Mouse (Mus musculus) spleen, adult 10 weeks (tissue): Measurements from ENCODE around the gene Gipr. TPM values are rescaled to one million over a fixed set of nuclear protein-coding genes. Genes with fewer than 3 reads are reported as not detected.

Experiments
- polyA plus RNA-seq: library from polyadenylated mRNA; stranded (reverse); fragments of 350-450 nt; fragmentation: Illumina TruSeq; extraction: RNeasy Lipid Tissue Mini Kit (QIAGEN cat#74804); gene quantifications from one replicate; pipeline ENCODE4 v1.2.3, GENCODE M21; 2015; ENCODE audit warnings: low replicate concordance; ENCODE audit not compliant: insufficient read depth

Gipr gene
- not detected for polyA plus RNA-seq

DNA sequence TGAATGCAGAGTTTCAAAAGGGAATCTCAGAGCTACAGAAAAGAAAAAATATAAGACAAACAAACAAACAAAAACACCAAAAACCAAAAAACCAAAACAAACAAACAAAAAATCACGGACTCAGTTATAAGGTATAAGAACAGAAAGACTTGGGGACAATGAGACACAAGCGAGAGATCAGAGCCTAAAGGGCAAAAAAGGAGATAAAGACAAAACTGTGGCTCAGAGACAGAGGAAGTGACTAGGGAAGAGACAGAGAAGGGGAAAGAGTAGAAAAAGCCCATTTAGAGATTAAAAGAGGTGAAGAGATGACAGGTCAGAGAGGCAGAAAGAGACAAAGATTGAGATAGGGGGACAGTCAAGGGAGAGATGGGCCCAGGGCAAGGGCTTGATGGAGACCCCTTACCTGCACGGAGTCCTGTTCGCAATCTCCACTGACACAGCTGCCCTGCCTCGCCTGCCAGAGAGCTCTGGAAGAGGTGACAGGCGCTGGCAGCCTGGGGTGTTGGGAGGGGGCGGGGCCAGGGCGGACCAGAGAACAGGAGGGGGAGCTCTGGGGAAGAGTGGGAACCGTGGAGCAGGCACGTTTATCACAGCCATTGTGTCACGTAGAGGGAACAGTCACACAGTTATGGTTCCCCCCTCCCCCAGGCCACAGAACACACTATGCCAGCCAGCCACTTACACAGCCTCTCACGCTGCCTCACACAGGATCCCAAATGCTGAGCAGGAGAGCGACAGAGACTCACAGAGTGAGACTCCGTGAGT is at the start of gene Gipr:
Gipr (minus strand) TSS at position 472 of the 768 bp plus-strand sequence.

DNA sequence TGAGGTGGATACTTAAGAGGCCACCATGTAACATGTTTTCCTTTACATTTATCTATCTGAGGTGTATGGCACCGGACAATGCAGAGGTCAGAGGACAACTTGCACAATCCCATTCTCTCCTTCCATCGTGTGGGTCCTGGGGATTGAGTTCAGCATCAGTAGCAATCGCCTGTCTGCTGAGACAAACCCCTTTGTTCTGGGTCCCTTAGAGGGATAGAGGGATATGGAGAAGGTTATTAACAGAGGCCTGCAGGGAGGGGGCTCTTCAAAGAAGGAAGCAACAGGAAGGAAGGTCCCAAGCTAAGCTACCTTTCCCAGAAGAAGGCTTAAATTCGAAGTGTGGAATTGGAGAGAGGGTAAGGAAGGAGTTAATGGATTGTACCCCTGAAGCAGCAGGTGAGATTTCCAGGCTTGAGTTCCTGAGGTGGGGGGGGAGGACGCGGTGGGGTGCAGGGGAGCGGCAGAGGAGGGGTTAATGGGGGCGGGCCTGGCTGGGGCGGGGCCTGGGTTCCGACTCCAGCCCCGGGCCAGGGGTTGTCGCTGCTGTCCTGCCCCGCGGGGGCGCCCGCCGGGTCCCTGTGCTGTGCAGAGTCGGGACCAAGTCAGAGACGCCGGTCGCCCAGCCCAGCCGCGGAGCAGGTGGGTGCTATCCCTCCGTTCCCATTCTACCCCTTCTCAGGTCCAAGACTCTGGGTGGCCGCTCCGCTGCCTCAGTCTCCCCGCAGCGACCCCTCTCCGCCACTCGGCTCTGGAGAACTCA is 46.2 kb upstream of the Gipr start, which contains the start of gene Gpr4:
Gpr4 (plus strand) TSS at position 543 of the 760 bp plus-strand sequence.

DNA sequence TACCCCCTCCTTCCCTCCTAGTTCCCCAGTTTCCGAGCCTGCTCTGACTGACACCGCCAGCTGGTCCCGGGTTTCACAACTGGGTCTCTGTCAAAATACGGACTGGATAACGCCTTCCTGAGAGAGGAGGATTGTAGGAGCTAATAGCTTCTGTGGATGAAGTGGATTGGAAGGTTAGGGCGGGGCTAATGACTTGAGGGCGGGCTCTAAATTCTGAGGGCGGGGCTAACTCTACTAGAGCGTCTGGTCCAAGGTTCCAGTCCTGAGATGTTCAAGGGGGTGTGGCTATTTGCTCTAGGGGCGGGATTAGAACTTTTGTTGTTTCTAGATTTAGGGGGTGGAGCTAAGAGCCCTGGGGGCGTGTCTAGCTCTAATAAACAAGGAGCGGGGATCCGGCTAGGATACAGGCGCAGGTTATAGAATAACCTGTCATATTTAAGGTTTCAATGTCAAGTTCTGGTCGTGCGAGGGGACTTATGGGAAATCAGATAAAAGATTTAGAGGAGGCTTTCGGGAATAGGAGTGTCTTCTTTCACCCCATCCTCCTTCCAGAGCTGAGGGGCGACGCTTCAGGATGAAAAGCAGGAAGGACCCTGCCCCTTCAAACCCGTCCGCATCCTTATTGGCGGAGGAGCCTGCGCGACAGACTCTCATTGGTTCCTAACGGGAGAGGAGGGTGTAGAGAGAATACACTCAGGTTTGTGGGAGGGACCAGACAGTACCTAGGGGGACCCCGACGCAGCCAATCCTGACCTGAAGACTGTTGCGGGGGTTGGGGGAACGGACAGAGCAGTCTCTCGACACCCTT is 10.0 kb upstream of the Gipr start, which contains the start of gene Eml2:
Eml2 (plus strand) TSS at position 714 of the 808 bp plus-strand sequence.

DNA sequence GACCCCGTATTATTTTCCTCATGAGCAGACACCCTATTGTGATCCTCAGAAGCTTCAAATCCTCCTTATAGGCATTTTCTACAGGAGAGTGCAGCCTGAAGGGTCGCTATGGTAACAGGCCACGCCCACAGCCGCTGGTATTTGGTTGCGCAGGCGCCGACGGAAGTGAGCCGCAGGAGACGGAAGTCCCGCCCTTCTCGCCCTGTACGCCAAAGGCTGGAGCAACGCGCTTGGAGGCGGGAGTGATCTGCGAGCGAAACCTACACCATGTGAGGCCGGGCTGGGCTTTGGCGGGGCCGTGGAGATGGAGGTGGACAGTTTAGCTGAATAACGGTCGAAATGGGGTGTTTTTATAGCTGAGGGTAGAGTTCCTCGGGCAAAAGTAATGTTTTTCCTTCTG is 16.3 kb downstream of the Gipr start, which contains the start of gene Snrpd2:
Snrpd2 (plus strand) TSS at position 97 of the 400 bp plus-strand sequence.

DNA sequence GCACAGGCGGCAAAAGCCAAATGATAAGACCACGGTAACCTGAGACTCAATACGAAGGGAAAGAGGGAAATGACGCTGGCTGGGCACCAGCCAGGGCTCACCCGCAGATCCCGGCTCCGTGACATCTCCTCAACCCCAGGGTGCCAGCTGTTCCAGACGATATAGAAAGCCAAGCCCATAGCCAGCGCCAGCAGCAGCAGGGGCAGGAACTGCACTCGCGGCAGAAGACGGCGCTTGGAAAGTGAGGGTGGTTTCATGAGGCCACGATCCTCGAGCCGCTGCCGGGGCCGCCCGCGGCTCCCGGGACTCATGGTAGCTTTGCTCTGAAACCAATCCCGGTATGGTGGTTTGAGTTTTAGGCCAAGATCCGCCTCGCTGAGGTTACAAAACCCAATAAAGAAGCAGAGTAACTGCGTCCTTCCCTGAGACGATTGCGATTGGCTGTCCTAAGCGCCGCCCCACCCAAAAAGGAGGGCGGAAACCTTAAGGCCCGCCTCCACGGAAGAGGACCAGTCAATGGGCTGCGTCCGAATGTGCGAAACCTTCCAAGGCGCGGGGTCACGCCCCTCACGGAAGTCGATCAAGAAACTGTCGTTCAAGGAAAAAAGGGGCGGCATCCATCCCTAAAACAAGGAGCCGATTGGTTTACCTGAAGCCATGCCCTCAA is 16.9 kb downstream of the Gipr start, which contains the start of gene Qpctl:
Qpctl (minus strand) TSS at position 417 of the 667 bp plus-strand sequence.

DNA sequence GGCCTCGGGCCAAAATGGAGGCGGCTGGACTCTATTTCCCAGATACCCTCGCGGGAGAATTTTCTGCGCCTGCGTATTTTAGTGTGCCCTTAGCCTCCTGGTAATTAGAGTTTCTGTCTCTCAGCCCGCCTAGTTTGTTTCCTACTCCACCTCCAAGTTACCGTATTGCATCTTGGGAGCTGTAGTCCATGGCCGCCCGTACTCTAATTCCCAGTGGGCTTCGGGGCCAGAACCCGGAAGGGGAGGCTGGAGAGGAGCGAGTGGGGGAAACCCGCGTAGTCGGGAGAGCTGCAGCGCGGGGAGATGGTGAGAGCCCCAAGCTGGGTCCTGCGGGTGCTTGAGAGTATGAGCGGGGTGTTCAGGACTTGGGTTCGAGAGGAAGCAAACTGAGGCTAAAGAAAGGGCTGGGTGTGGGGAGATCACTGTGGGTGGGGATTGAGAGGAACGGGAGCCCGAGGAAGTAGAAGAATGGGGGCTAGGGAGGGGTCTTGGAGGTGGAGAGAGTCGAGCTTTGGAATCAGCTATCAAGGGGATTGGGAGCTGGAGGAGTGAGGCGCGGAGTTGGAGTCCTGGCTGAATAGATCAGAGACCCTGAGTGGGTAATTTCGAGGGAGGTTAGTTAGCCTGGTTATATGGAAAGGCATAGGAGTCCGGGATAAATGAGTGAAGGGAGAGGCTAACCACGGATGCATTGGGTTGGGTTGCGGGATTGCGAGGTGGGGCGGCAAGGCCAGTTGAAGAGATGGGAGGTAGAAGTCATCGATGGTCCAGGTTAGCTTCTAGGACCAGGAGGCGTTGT is 46.1 kb downstream of the Gipr start, which contains the start of gene Fbxo46:
Fbxo46 (plus strand) TSS at position 229 of the 799 bp plus-strand sequence.

DNA sequence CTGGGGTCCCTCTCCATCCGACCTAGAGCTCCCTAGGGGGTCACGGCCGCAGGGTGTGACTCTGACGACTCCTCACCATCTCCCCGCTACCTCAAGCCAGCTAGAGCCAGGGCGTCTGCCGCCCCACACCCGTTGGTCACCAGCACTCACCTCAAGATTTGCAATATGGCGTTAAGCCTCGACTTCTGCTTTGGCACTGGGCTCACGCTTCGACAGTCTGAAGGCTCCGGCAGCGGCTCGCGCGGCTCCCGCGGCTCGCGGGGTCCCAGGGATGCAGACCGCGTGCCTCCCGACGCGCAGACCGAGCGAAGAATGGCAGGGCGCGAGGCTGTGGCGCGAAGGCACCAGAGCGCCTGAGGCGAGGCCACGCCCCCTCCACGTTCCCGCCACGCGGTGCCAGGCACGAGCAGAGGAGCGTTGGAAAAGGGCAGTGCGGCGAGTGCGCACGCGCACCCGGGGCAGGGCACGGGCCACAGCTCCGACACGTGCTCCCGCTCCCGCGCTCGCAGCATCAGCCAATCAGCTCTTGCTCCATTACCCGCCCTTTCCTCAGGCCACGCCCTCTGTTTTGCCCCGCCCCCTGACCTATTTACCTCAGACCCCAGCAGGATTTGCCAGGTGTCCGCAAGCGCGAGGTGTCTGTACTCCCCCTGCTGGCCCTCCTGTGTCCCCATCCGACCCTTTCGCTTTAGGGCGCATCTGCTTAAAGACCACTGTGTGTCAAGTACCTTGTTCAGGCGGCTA is 47.7 kb downstream of the Gipr start, which contains the start of gene Gm4969:
Gm4969 (minus strand) TSS at position 341 of the 744 bp plus-strand sequence.

Other genes with a start within 250 kb of the Gipr start
- gene Nova2, start 240.2 kb downstream of the Gipr start, polyA plus RNA-seq = 0.76 TPM
- not detected for gene Nanos2, start 178.7 kb downstream of the Gipr start, polyA plus RNA-seq
- gene Mypop, start 174.9 kb downstream of the Gipr start, polyA plus RNA-seq = 0.73 TPM
- 6.8 TPM for gene Irf2bp1, start 162.1 kb downstream of the Gipr start, polyA plus RNA-seq
- gene Foxa3, start 142.6 kb downstream of the Gipr start, polyA plus RNA-seq = not detected
- 43.3 TPM for gene Sympk, start 141.8 kb downstream of the Gipr start, polyA plus RNA-seq
- gene Rsph6a, start 111.4 kb downstream of the Gipr start, polyA plus RNA-seq = not detected
- 5.3 TPM for gene Dmwd, start 89.9 kb downstream of the Gipr start, polyA plus RNA-seq
- gene Dmpk, start 82.3 kb downstream of the Gipr start, polyA plus RNA-seq = 37.1 TPM
- 2.0 TPM for gene Six5, start 71.5 kb downstream of the Gipr start, polyA plus RNA-seq
- 0.11 TPM for gene Gm4969, start 47.8 kb downstream of the Gipr start, polyA plus RNA-seq
- gene Fbxo46, start 46.3 kb downstream of the Gipr start, polyA plus RNA-seq = 2.9 TPM
- 9.4 TPM for gene Qpctl, start 16.8 kb downstream of the Gipr start, polyA plus RNA-seq
- gene Snrpd2, start 16.4 kb downstream of the Gipr start, polyA plus RNA-seq = 28.2 TPM
- gene Eml2, start 10.3 kb upstream of the Gipr start, polyA plus RNA-seq = 6.2 TPM
- 4.4 TPM for gene Gpr4, start 46.4 kb upstream of the Gipr start, polyA plus RNA-seq
- gene Opa3, start 62.2 kb upstream of the Gipr start, polyA plus RNA-seq = 17.4 TPM
- 295 TPM for gene Vasp, start 105.7 kb upstream of the Gipr start, polyA plus RNA-seq
- 1.3 TPM for gene Ppm1n, start 113.9 kb upstream of the Gipr start, polyA plus RNA-seq
- gene Rtn2, start 116.5 kb upstream of the Gipr start, polyA plus RNA-seq = 1.8 TPM
- 1.4 TPM for gene Fosb, start 143.9 kb upstream of the Gipr start, polyA plus RNA-seq
- gene Ercc1, start 178.7 kb upstream of the Gipr start, polyA plus RNA-seq = 15.9 TPM
- gene Cd3eap, start 193.4 kb upstream of the Gipr start, polyA plus RNA-seq = 7.3 TPM
- 0.11 TPM for gene Ppp1r13l, start 193.6 kb upstream of the Gipr start, polyA plus RNA-seq
- 21.4 TPM for gene Ercc2, start 215.9 kb upstream of the Gipr start, polyA plus RNA-seq
- gene Klc3, start 238.0 kb upstream of the Gipr start, polyA plus RNA-seq = not detected
- not detected for gene Ckm, start 238.6 kb upstream of the Gipr start, polyA plus RNA-seq